12 mouse cellular contexts compared by ENCODE assay signal in genomic region chr1:134645408-134646200, GRCm38 (mm10). TPM values are rescaled to one million over a fixed set of nuclear protein-coding genes. Genes with fewer than 3 reads are reported as not detected.
DNase-seq lines count a peak whose midpoint lies in the region; ATAC-seq and TF ChIP-seq lines count a peak whose summit lies in the region.
"Had no signal": no experiment of that assay in that cellular context is flagged by ENCODE, and none has a peak within 500 bp of the region (broad histone marks: within the 10 kb centered on the region; RNA-seq: fewer than 3 reads in every experiment).

No protein-coding gene starts in this region.

- H3K4me2 ChIP-seq in heart, postnatal 0 days (ENCODE audit: low read depth, low read length) = peak overlapping the region; percentile 91
- peak overlapping the region; percentile 89 for H3K4me2 ChIP-seq in hindbrain, embryonic 16.5 days (ENCODE audit: low read length)
- H3K4me2 ChIP-seq in midbrain, postnatal 0 days (ENCODE audit: low read depth, low read length, poor library complexity, severe bottlenecking) = peak overlapping the region; percentile 57

- H3K27ac ChIP-seq in heart, postnatal 0 days (ENCODE audit: low read depth) = no peak overlapping the region
- H3K27ac ChIP-seq in cortical plate, adult 2 months (ENCODE audit: insufficient read depth, low read length) = no peak overlapping the region
- H3K27ac ChIP-seq in hindbrain, embryonic 16.5 days (ENCODE audit: low read depth, low read length) = no peak overlapping the region
- H3K27ac ChIP-seq in midbrain, postnatal 0 days (ENCODE audit: low read depth, low read length) = no peak overlapping the region

- DNase-seq in heart, postnatal 0 days (ENCODE audit: low spot score) = no peak
- DNase-seq in heart, adult 9 months (ENCODE audit: low spot score in 2 of 2) = no peak
- DNase-seq in midbrain, postnatal 0 days (ENCODE audit: low spot score) = no peak
- DNase-seq in adipocyte (ENCODE audit: low spot score) = no peak
- DNase-seq in retina, embryonic 14.5 days (ENCODE audit: low spot score) = no peak
- DNase-seq: thymus, adult 2 months had no signal

- WGBS in heart, postnatal 0 days = 21% methylated on average over 16 of the region's 16 CpGs
- 16% methylated on average over 16 of the region's 16 CpGs for WGBS in hindbrain, embryonic 16.5 days
- 11% methylated on average over 16 of the region's 16 CpGs for WGBS in midbrain, postnatal 0 days

- no peak for TF ChIP-seq EP300 in heart, postnatal 0 days (IDR thresholded peaks at IDR 0.05; ENCODE audit: low read depth)

- H3K27me3 ChIP-seq in heart, postnatal 0 days (ENCODE audit: control insufficient read depth, insufficient read depth, low read length) = peaks cover 63% of the 10 kb centered on the region
- H3K27me3 ChIP-seq in hindbrain, embryonic 16.5 days (replicated peaks; ENCODE audit: control insufficient read depth, insufficient read depth, low read length) = peaks cover 16% of the 10 kb centered on the region
- peaks cover 34% of the 10 kb centered on the region for H3K27me3 ChIP-seq in midbrain, postnatal 0 days (ENCODE audit: insufficient read depth, low read length)

- no peak overlapping the region for H3K9ac ChIP-seq in heart, postnatal 0 days (replicated peaks; ENCODE audit: low read depth, low read length)
- H3K9ac ChIP-seq in hindbrain, embryonic 16.5 days (ENCODE audit: low read depth, low read length) = peak overlapping the region; percentile 49
- no peak overlapping the region for H3K9ac ChIP-seq in midbrain, postnatal 0 days (replicated peaks; ENCODE audit: low read length, poor library complexity, severe bottlenecking)

- no peak for TF ChIP-seq POLR2A in cortical plate, adult 2 months (IDR thresholded peaks at IDR 0.05; ENCODE audit: extremely low read depth, insufficient read depth, low read length)

- no peak for ATAC-seq in heart, postnatal 0 days (ENCODE audit: insufficient read depth, low read depth)
- no peak for ATAC-seq in hindbrain, embryonic 16.5 days
- ATAC-seq in midbrain, postnatal 0 days (ENCODE audit: low FRiP score) = no peak
- ATAC-seq in inflammation-experienced regulatory T-cells, adult 6 months = no peak

- peak overlapping the region; percentile 57 for H3K4me3 ChIP-seq in heart, postnatal 0 days (ENCODE audit: low read depth, low read length)
- peak overlapping the region; percentile 19; the same call in 1 of the 2 replicates for H3K4me3 ChIP-seq in cortical plate, adult 2 months (ENCODE audit: insufficient read depth, low read length)
- H3K4me3 ChIP-seq in hindbrain, embryonic 16.5 days (ENCODE audit: low read length) = peak overlapping the region; percentile 51
- H3K4me3 ChIP-seq in midbrain, postnatal 0 days (ENCODE audit: low read depth, low read length) = peak overlapping the region; percentile 36

- no peak for TF ChIP-seq CTCF in heart, postnatal 0 days (IDR thresholded peaks at IDR 0.05; ENCODE audit: low read depth)
- TF ChIP-seq CTCF in cortical plate, adult 2 months (IDR thresholded peaks at IDR 0.05; ENCODE audit: extremely low read depth, insufficient read depth, low read length) = no peak
- no peak for TF ChIP-seq CTCF in midbrain, postnatal 0 days (IDR thresholded peaks at IDR 0.05)

- H3K36me3 ChIP-seq in heart, postnatal 0 days (replicated peaks; ENCODE audit: control insufficient read depth, insufficient read depth, low read length) = no peaks in the 10 kb centered on the region
- no peaks in the 10 kb centered on the region for H3K36me3 ChIP-seq in hindbrain, embryonic 16.5 days (ENCODE audit: control insufficient read depth, insufficient read depth, low read length)
- H3K36me3 ChIP-seq in midbrain, postnatal 0 days (ENCODE audit: insufficient read depth, low read length) = no peaks in the 10 kb centered on the region
- H3K36me3 ChIP-seq: G1E had no signal

- no peaks in the 10 kb centered on the region for H3K9me3 ChIP-seq in heart, postnatal 0 days (replicated peaks; ENCODE audit: control insufficient read depth, low read length)
- no peaks in the 10 kb centered on the region for H3K9me3 ChIP-seq in hindbrain, embryonic 16.5 days (ENCODE audit: control insufficient read depth, low read length)
- no peaks in the 10 kb centered on the region for H3K9me3 ChIP-seq in midbrain, postnatal 0 days (ENCODE audit: low read length)

- H3K4me1 ChIP-seq in heart, postnatal 0 days (ENCODE audit: control insufficient read depth, insufficient read depth) = 0 out of 2 replicates have a peak, but pooled peaks cover 4% of the 10 kb centered on the region
- no peaks in the 10 kb centered on the region for H3K4me1 ChIP-seq in cortical plate, adult 2 months (ENCODE audit: control insufficient read depth, insufficient read depth, low read length)
- H3K4me1 ChIP-seq in hindbrain, embryonic 16.5 days (ENCODE audit: control insufficient read depth, insufficient read depth, low read depth, low read length) = peaks cover 14% of the 10 kb centered on the region
- H3K4me1 ChIP-seq in midbrain, postnatal 0 days (ENCODE audit: insufficient read depth, low read length) = peaks cover 3% of the 10 kb centered on the region; the same call in 1 of the 2 replicates

RNA-seq across cellular contexts. Expression of gene Syt2, which starts 0.9 kb away (rescaled TPM):
- total RNA-seq in heart, postnatal 0 days (2014; rRNA removed; ENCODE audit: low replicate concordance) = 0.53 TPM in 1 of 2 replicates, not detected in the other
- polyA plus RNA-seq in heart, postnatal 0 days (2015; fragmentation: Nextera tagmentation; extraction: Ambion mirVana) = 0.03 and 0.04 TPM in 2 replicates
- 28.1 and 33.3 TPM in 2 replicates for polyA plus RNA-seq in cortical plate, adult 2 months (2012; rRNA removed)
- polyA plus RNA-seq in hindbrain, embryonic 16.5 days (2015; fragmentation: Nextera tagmentation; extraction: Ambion mirVana) = 11.9 and 14.9 TPM in 2 replicates
- 18.9 and 19.0 TPM in 2 replicates for total RNA-seq in midbrain, postnatal 0 days (2014; rRNA removed)
- 6.2 and 6.8 TPM in 2 replicates for polyA plus RNA-seq in midbrain, postnatal 0 days (2015; fragmentation: Nextera tagmentation; extraction: Ambion mirVana)
- polyA plus RNA-seq in inflammation-experienced regulatory T-cells, adult 6 months (2017; shearing (Covaris generic)) = under 1 TPM; 0.10 to 0.44 (median 0.11) TPM
- total RNA-seq: heart, postnatal 14 days; monocyte, adult 5-6 weeks had no signal
- polyA plus RNA-seq: G1E had no signal
